ENCODE assay signal across 16 mouse cellular contexts in genomic region chr12:77776755-77777154, GRCm38 (mm10).
"Had no signal": no experiment of that assay in that cellular context is flagged by ENCODE, and none has a peak within 500 bp of the region (broad histone marks: within the 10 kb centered on the region; RNA-seq: fewer than 3 reads in every experiment).

No protein-coding gene starts in this region.

- H3K4me2 ChIP-seq: kidney, embryonic 15.5 days; liver, embryonic 13.5 days; neural tube, embryonic 13.5 days had no signal

- H3K4me3 ChIP-seq: kidney, embryonic 15.5 days; left cerebral cortex, adult 2 months; liver, embryonic 13.5 days; midbrain, embryonic 10.5 days; neural tube, embryonic 13.5 days had no signal

- H3K27ac ChIP-seq: kidney, embryonic 15.5 days; left cerebral cortex, adult 2 months; liver, embryonic 13.5 days; midbrain, embryonic 10.5 days; neural tube, embryonic 13.5 days had no signal

- H3K27me3 ChIP-seq: liver, embryonic 13.5 days; neural tube, embryonic 13.5 days had no signal

- H3K9ac ChIP-seq: kidney, embryonic 15.5 days; liver, embryonic 13.5 days; neural tube, embryonic 13.5 days had no signal

- H3K4me1 ChIP-seq: liver, embryonic 13.5 days had no signal

- H3K36me3 ChIP-seq: kidney, embryonic 15.5 days; liver, embryonic 13.5 days; midbrain, embryonic 10.5 days; neural tube, embryonic 13.5 days had no signal

- DNase-seq: kidney, adult 11 months; kidney, adult 8-10 months; kidney, postnatal 10 days; kidney, postnatal 36 days; layer of hippocampus, postnatal 36 days; liver, embryonic 13.5 days; lung, adult 2 months; lung, postnatal 14 days; lung, postnatal 4 days; midbrain, embryonic 14.5 days; thymus, adult 18-20 months; thymus, postnatal 36 days had no signal

- H3K9me3 ChIP-seq: kidney, embryonic 15.5 days; liver, embryonic 13.5 days; midbrain, embryonic 10.5 days; neural tube, embryonic 13.5 days had no signal
